Mouse (Mus musculus) cerebellum, adult 2 months (tissue): ENCODE measurements around the gene Aip. TPM values are rescaled to one million over a fixed set of nuclear protein-coding genes. Genes with fewer than 3 reads are reported as not detected.
"Not testable (repeated sequence)": the region's sequence is repeated elsewhere in the genome, so short reads cannot be mapped to it uniquely, and the experiment has no call there.

Source experiments
- DNase-seq, 2 experiments: peaks; one replicate each; pipeline ENCODE4 v3.0.0; 2021
- H3K27ac ChIP-seq: fragments of 200-500 bp; 2 replicates; pipeline ENCODE4 v1.5.1; 2012; ENCODE audit warnings: low read length, control low read depth, inconsistent platforms; ENCODE audit not compliant: insufficient read depth
- H3K27me3 ChIP-seq: fragments of 200-500 bp; 2 replicates; pipeline ENCODE4 v1.6.1; 2012; ENCODE audit warnings: inconsistent platforms, mild to moderate bottlenecking, low read length, moderate library complexity; ENCODE audit not compliant: control insufficient read depth, insufficient read depth
- H3K4me1 ChIP-seq: fragments of 200-500 bp; 2 replicates; pipeline ENCODE4 v1.6.1; 2011; ENCODE audit warnings: low read length; ENCODE audit not compliant: control insufficient read depth, insufficient read depth
- H3K4me3 ChIP-seq: fragments of 200-500 bp; replicated peaks from 2 replicates; pipeline ENCODE3; 2011; ENCODE audit warnings: mild to moderate bottlenecking, low read depth, low read length, control low read depth; ENCODE audit not compliant: insufficient read depth
- CTCF ChIP-seq: fragments of 200-500 bp; IDR thresholded peaks from 2 replicates; pipeline ENCODE4 v1.5.1; 2011; ENCODE audit warnings: low read depth, mild to moderate bottlenecking, control low read depth, low read length, moderate library complexity, borderline replicate concordance; ENCODE audit not compliant: insufficient read depth
- POLR2A ChIP-seq: fragments of 200-500 bp; IDR thresholded peaks from 2 replicates; pipeline ENCODE4 v1.6.1; 2011; ENCODE audit warnings: low read length, control low read depth, borderline replicate concordance; ENCODE audit not compliant: insufficient read depth
- WGBS: fragments of 180-500 bp; shearing (Covaris S2); methylation state at CpG from one replicate; pipeline ENCODE4 v1.1.7; 2018; 5-methylcytosine and 5-hydroxymethylcytosine counted together
- polyA plus RNA-seq: library from polyadenylated mRNA; depleted of rRNA; stranded (reverse); fragments of >200 nt; gene quantifications from 2 replicates; pipeline ENCODE4 v1.2.3, GENCODE M21; 2012; rRNA removed

The Aip gene
- polyA plus RNA-seq, 1 experiment, result 207 TPM

GRCm38 (mm10) chr19:4071406-4071805 is 54.3 kb downstream of the Aip start:
- Histone ChIP-seq H3K4me3 (no peak overlapping the region), H3K27me3 (no peaks in the 10 kb centered on the region), H3K4me1 (peaks cover 11% of the 10 kb centered on the region), H3K27ac (peak overlapping the region; percentile 40; the same call in 1 of the 2 replicates)
- 46% methylated on average over 6 of the region's 6 CpGs for WGBS
- DNase-seq, result peak in 1 of 2 experiments; percentile 57
- no peak for TF ChIP-seq CTCF
- no peak for TF ChIP-seq POLR2A

GRCm38 (mm10) chr19:4070756-4071155 is 54.9 kb downstream of the Aip start:
- Histone ChIP-seq H3K4me3 (no peak overlapping the region), H3K27me3 (no peaks in the 10 kb centered on the region), H3K4me1 (peaks cover 11% of the 10 kb centered on the region), H3K27ac (no peak overlapping the region)
- TF ChIP-seq POLR2A (no peak), CTCF (no peak)
- 92% methylated on average over 8 of the region's 8 CpGs for WGBS
- no peak for DNase-seq

- no peaks in the 10 kb centered on the region for H3K27me3 ChIP-seq
- no peak for TF ChIP-seq POLR2A
- TF ChIP-seq CTCF, result no peak
Observed at GRCm38 (mm10) chr19:4070311-4070710, 55.3 kb downstream of the Aip start.

DNA sequence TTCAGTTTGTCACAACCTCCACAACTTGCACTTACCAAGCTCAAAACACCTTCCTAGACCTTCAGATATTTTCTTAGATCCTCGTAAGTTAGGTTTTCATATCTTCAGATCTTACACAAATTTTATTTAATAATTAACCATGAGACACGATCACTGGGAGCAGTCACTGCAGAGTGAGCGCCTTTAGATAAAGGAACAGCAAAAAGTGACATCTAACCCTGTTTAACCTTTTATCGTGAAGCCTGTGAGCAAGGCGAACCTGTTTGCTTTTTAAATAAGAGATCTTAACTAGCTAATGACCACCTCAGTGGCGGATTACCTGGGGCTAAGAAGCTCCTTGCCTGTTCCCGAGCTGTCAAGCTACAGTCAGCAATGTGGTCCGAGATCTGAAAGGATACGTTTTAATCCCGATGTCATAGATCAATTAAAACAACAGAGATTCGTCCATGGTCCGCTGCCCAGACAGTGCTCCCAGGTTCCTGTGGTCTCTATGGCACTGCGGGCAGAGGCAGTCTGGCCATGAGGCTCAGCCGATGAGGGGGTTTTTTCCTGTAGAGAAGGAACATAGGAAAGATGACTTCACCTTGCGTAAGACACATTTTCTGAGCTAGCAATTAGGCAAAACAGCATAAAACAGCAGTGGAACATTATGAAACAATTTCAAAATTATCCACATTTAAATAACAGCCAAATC is 56.8 kb downstream of the Aip start:
- no peak for TF ChIP-seq POLR2A
- TF ChIP-seq CTCF, result no peak
- 71% methylated on average over 15 of the region's 15 CpGs for WGBS
- Histone ChIP-seq H3K27me3 (no peaks in the 10 kb centered on the region), H3K4me3 (no peak overlapping the region), H3K4me1 (peaks cover 11% of the 10 kb centered on the region), H3K27ac (no peak overlapping the region)
- no peak for DNase-seq

More at GRCm38 (mm10) chr19:4070311-4070710, 55.3 kb downstream of the Aip start:
- Histone ChIP-seq H3K4me1 (peaks cover 11% of the 10 kb centered on the region), H3K4me3 (no peak overlapping the region), H3K27ac (no peak overlapping the region)
- 89% methylated on average over 15 of the region's 15 CpGs for WGBS
- no peak for DNase-seq

GRCm38 (mm10) chr19:4068242-4068641 is 57.4 kb downstream of the Aip start:
- 100% methylated on average over 2 of the region's 2 CpGs for WGBS
- H3K4me3 ChIP-seq, DNase-seq, H3K27ac ChIP-seq, H3K27me3 ChIP-seq: not testable (repeated sequence)
- H3K4me1 ChIP-seq, result peaks cover 11% of the 10 kb centered on the region

- H3K4me3 ChIP-seq, result no peak overlapping the region
- H3K27ac ChIP-seq, result no peak overlapping the region
- TF ChIP-seq CTCF, result no peak
- TF ChIP-seq POLR2A, result no peak
- peaks cover 11% of the 10 kb centered on the region for H3K4me1 ChIP-seq
- no peak for DNase-seq
- H3K27me3 ChIP-seq, result no peaks in the 10 kb centered on the region
Observed at GRCm38 (mm10) chr19:4066877-4067276, 58.8 kb downstream of the Aip start.

GRCm38 (mm10) chr19:4066280-4066679 is 59.4 kb downstream of the Aip start:
- TF ChIP-seq POLR2A (no peak), CTCF (no peak)
- WGBS, result 77% methylated on average over 6 of the region's 6 CpGs
- no peaks in the 10 kb centered on the region for H3K27me3 ChIP-seq
- H3K27ac ChIP-seq, result no peak overlapping the region
- no peak for DNase-seq
- H3K4me1 ChIP-seq, result peaks cover 6% of the 10 kb centered on the region
- no peak overlapping the region for H3K4me3 ChIP-seq

GRCm38 (mm10) chr19:4064501-4064900 is 61.2 kb downstream of the Aip start:
- H3K27ac ChIP-seq, H3K27me3 ChIP-seq, H3K4me3 ChIP-seq, H3K4me1 ChIP-seq, DNase-seq: not testable (repeated sequence)
- WGBS, result 35% methylated on average over 7 of the region's 11 CpGs

Other genes with a start within 250 kb of the Aip start
- gene Tcirg1, start 218.7 kb downstream of the Aip start, polyA plus RNA-seq, result 29.9 and 32.3 TPM in 2 replicates
- 363 and 369 TPM in 2 replicates for gene Ndufs8, start 213.1 kb downstream of the Aip start, polyA plus RNA-seq
- 7.0 and 8.0 TPM in 2 replicates for gene Aldh3b1, start 196.1 kb downstream of the Aip start, polyA plus RNA-seq
- gene Unc93b1, start 190.7 kb downstream of the Aip start, polyA plus RNA-seq, result 14.3 and 14.5 TPM in 2 replicates
- gene Aldh3b3, start 167.2 kb downstream of the Aip start, polyA plus RNA-seq, result 0.11 and 0.21 TPM in 2 replicates
- 0.32 and 0.36 TPM in 2 replicates for gene Aldh3b2, start 153.5 kb downstream of the Aip start, polyA plus RNA-seq
- 9.7 and 10.8 TPM in 2 replicates for gene Acy3, start 139.3 kb downstream of the Aip start, polyA plus RNA-seq
- gene Tbx10, start 133.1 kb downstream of the Aip start, polyA plus RNA-seq, result 0.08 and 0.33 TPM in 2 replicates
- 8.4 and 9.4 TPM in 2 replicates for gene Nudt8, start 125.3 kb downstream of the Aip start, polyA plus RNA-seq
- gene Gm49405, start 125.2 kb downstream of the Aip start, polyA plus RNA-seq, result 4.8 and 5.5 TPM in 2 replicates
- gene Doc2g, start 122.5 kb downstream of the Aip start, polyA plus RNA-seq, result 15.8 and 19.9 TPM in 2 replicates
- gene Ndufv1, start 113.1 kb downstream of the Aip start, polyA plus RNA-seq, result 331 and 332 TPM in 2 replicates
- 517 and 561 TPM in 2 replicates for gene Gstp1, start 87.9 kb downstream of the Aip start, polyA plus RNA-seq
- 8.0 and 10.0 TPM in 2 replicates for gene Gstp2, start 79.8 kb downstream of the Aip start, polyA plus RNA-seq
- gene Gstp3, start 66.3 kb downstream of the Aip start, polyA plus RNA-seq, result not detected in 2 replicates
- gene Cabp2, start 44.3 kb downstream of the Aip start, polyA plus RNA-seq, result 5.5 and 8.0 TPM in 2 replicates
- 88.7 and 97.0 TPM in 2 replicates for gene Cdk2ap2, start 28.7 kb downstream of the Aip start, polyA plus RNA-seq
- 568 and 602 TPM in 2 replicates for gene Pitpnm1, start 25.9 kb downstream of the Aip start, polyA plus RNA-seq
- 0.11 and 0.13 TPM in 2 replicates for gene Gpr152, start 13.9 kb upstream of the Aip start, polyA plus RNA-seq
- 0.06 and 0.16 TPM in 2 replicates for gene Cabp4, start 18.2 kb upstream of the Aip start, polyA plus RNA-seq
- gene Coro1b, start 22.8 kb upstream of the Aip start, polyA plus RNA-seq, result 240 and 294 TPM in 2 replicates
- 0.98 and 1.2 TPM in 2 replicates for gene Ptprcap, start 27.7 kb upstream of the Aip start, polyA plus RNA-seq
- 93.6 and 95.0 TPM in 2 replicates for gene Rps6kb2, start 37.5 kb upstream of the Aip start, polyA plus RNA-seq
- 25.8 and 31.2 TPM in 2 replicates for gene Carns1, start 49.6 kb upstream of the Aip start, polyA plus RNA-seq
- gene Tbc1d10c, start 65.4 kb upstream of the Aip start, polyA plus RNA-seq, result 1.1 and 1.4 TPM in 2 replicates
- gene Ppp1ca, start 66.2 kb upstream of the Aip start, polyA plus RNA-seq, result 316 and 348 TPM in 2 replicates
- gene Rad9a, start 75.8 kb upstream of the Aip start, polyA plus RNA-seq, result 31.9 and 37.6 TPM in 2 replicates
- gene Clcf1, start 88.4 kb upstream of the Aip start, polyA plus RNA-seq, result 4.3 and 5.0 TPM in 2 replicates
- 0.77 TPM in 1 of 2 replicates, not detected in the other for gene AC109138.7, start 88.5 kb upstream of the Aip start, polyA plus RNA-seq
- gene Pold4, start 106.0 kb upstream of the Aip start, polyA plus RNA-seq, result 39.3 and 40.1 TPM in 2 replicates
- 139 and 151 TPM in 2 replicates for gene Ssh3, start 143.3 kb upstream of the Aip start, polyA plus RNA-seq
- gene Ankrd13d, start 157.3 kb upstream of the Aip start, polyA plus RNA-seq, result 74.3 and 76.1 TPM in 2 replicates
- 226 and 239 TPM in 2 replicates for gene Grk2, start 180.4 kb upstream of the Aip start, polyA plus RNA-seq